Mouse (Mus musculus): ENCODE data around the gene Mctp1. TPM values are rescaled to one million over a fixed set of nuclear protein-coding genes. Genes with fewer than 3 reads are reported as not detected.

The Mctp1 gene
- polyA plus RNA-seq, 1 experiment from 2014 or later = 4.0 TPM

- Histone ChIP-seq H3K4me1 (ENCODE audit: control insufficient read depth, insufficient read depth, low read length) (no peaks in the 10 kb centered on the region), H3K36me3 (ENCODE audit: control insufficient read depth, insufficient read depth, low read length) (no peaks in the 10 kb centered on the region), H3K9me3 (replicated peaks; ENCODE audit: control insufficient read depth, low read length) (no peaks in the 10 kb centered on the region), H3K27ac (ENCODE audit: low read depth, low read length) (no peak overlapping the region), H3K4me3 (ENCODE audit: low read depth, low read length) (no peak overlapping the region), H3K4me2 (ENCODE audit: low read length) (no peak overlapping the region), H3K9ac (ENCODE audit: low read length) (no peak overlapping the region), H3K27me3 (replicated peaks; ENCODE audit: control insufficient read depth, insufficient read depth, low read length) (no peaks in the 10 kb centered on the region)
- 97% methylated on average over 1 of the region's 1 CpGs for WGBS
- ATAC-seq (no peak), DNase-seq (ENCODE audit: low spot score) (no peak)
These were observed 306.4 kb downstream of the Mctp1 start for GRCm38 (mm10) chr13:76690697-76691096.

GRCm38 (mm10) chr13:76734013-76734412 lies 349.7 kb downstream of the Mctp1 start:
- ATAC-seq = no peak
- H3K27me3 ChIP-seq (replicated peaks; ENCODE audit: control insufficient read depth, insufficient read depth, low read length) = no peaks in the 10 kb centered on the region
- H3K4me2 ChIP-seq (ENCODE audit: low read length) = no peak overlapping the region
- H3K9me3 ChIP-seq (replicated peaks; ENCODE audit: control insufficient read depth, low read length) = no peaks in the 10 kb centered on the region
- no peaks in the 10 kb centered on the region for H3K4me1 ChIP-seq (ENCODE audit: control insufficient read depth, insufficient read depth, low read length)
- no peak for DNase-seq (ENCODE audit: low spot score)
- no peak overlapping the region for H3K4me3 ChIP-seq (ENCODE audit: low read depth, low read length)
- H3K27ac ChIP-seq (ENCODE audit: low read depth, low read length) = no peak overlapping the region
- no peaks in the 10 kb centered on the region for H3K36me3 ChIP-seq (ENCODE audit: control insufficient read depth, insufficient read depth, low read length)
- H3K9ac ChIP-seq (ENCODE audit: low read length) = no peak overlapping the region

GRCm38 (mm10) chr13:76750663-76751429 lies 366.5 kb downstream of the Mctp1 start:
- no peaks in the 10 kb centered on the region for H3K9me3 ChIP-seq (replicated peaks; ENCODE audit: control insufficient read depth, low read length)
- H3K9ac ChIP-seq (ENCODE audit: low read length) = no peak overlapping the region
- WGBS = 79% methylated on average over 4 of the region's 4 CpGs
- H3K36me3 ChIP-seq (ENCODE audit: control insufficient read depth, insufficient read depth, low read length) = no peaks in the 10 kb centered on the region
- no peak overlapping the region for H3K4me3 ChIP-seq (ENCODE audit: low read depth, low read length)
- H3K4me1 ChIP-seq (ENCODE audit: control insufficient read depth, insufficient read depth, low read length) = no peaks in the 10 kb centered on the region
- H3K4me2 ChIP-seq (ENCODE audit: low read length) = no peak overlapping the region
- H3K27ac ChIP-seq (ENCODE audit: low read depth, low read length) = no peak overlapping the region
- ATAC-seq = no peak
- no peak for DNase-seq (ENCODE audit: low spot score)
- no peaks in the 10 kb centered on the region for H3K27me3 ChIP-seq (replicated peaks; ENCODE audit: control insufficient read depth, insufficient read depth, low read length)

GRCm38 (mm10) chr13:76759832-76760490 lies 375.6 kb downstream of the Mctp1 start:
- Histone ChIP-seq H3K9me3 (replicated peaks; ENCODE audit: control insufficient read depth, low read length) (no peaks in the 10 kb centered on the region), H3K4me2 (ENCODE audit: low read length) (no peak overlapping the region), H3K36me3 (ENCODE audit: control insufficient read depth, insufficient read depth, low read length) (no peaks in the 10 kb centered on the region), H3K9ac (ENCODE audit: low read length) (no peak overlapping the region), H3K27me3 (replicated peaks; ENCODE audit: control insufficient read depth, insufficient read depth, low read length) (no peaks in the 10 kb centered on the region), H3K4me3 (ENCODE audit: low read depth, low read length) (no peak overlapping the region), H3K27ac (ENCODE audit: low read depth, low read length) (no peak overlapping the region), H3K4me1 (ENCODE audit: control insufficient read depth, insufficient read depth, low read length) (no peaks in the 10 kb centered on the region)
- DNase-seq (ENCODE audit: low spot score) (peak; percentile 81), ATAC-seq (peak; percentile 78)
- 37% methylated on average over 6 of the region's 6 CpGs for WGBS

- Histone ChIP-seq H3K9ac (ENCODE audit: low read length) (no peak overlapping the region), H3K4me1 (ENCODE audit: control insufficient read depth, insufficient read depth, low read length) (0 out of 2 replicates have a peak, but pooled peaks cover 3% of the 10 kb centered on the region), H3K4me3 (ENCODE audit: low read depth, low read length) (no peak overlapping the region), H3K27ac (ENCODE audit: low read depth, low read length) (no peak overlapping the region), H3K4me2 (ENCODE audit: low read length) (no peak overlapping the region), H3K27me3 (replicated peaks; ENCODE audit: control insufficient read depth, insufficient read depth, low read length) (no peaks in the 10 kb centered on the region), H3K9me3 (replicated peaks; ENCODE audit: control insufficient read depth, low read length) (no peaks in the 10 kb centered on the region), H3K36me3 (ENCODE audit: control insufficient read depth, insufficient read depth, low read length) (no peaks in the 10 kb centered on the region)
- peak; percentile 50 for DNase-seq (ENCODE audit: low spot score)
- 53% methylated on average over 1 of the region's 1 CpGs for WGBS
- ATAC-seq = no peak
These were observed 415.3 kb downstream of the Mctp1 start for GRCm38 (mm10) chr13:76799662-76800061.

GRCm38 (mm10) chr13:76801126-76801632 lies 416.8 kb downstream of the Mctp1 start:
- no peak overlapping the region for H3K9ac ChIP-seq (ENCODE audit: low read length)
- H3K4me3 ChIP-seq (ENCODE audit: low read depth, low read length) = no peak overlapping the region
- no peak overlapping the region for H3K4me2 ChIP-seq (ENCODE audit: low read length)
- no peaks in the 10 kb centered on the region for H3K36me3 ChIP-seq (ENCODE audit: control insufficient read depth, insufficient read depth, low read length)
- no peak overlapping the region for H3K27ac ChIP-seq (ENCODE audit: low read depth, low read length)
- 0 out of 2 replicates have a peak, but pooled peaks cover 3% of the 10 kb centered on the region for H3K4me1 ChIP-seq (ENCODE audit: control insufficient read depth, insufficient read depth, low read length)
- 86% methylated on average over 6 of the region's 6 CpGs for WGBS
- H3K9me3 ChIP-seq (replicated peaks; ENCODE audit: control insufficient read depth, low read length) = no peaks in the 10 kb centered on the region
- DNase-seq (ENCODE audit: low spot score) = no peak
- H3K27me3 ChIP-seq (replicated peaks; ENCODE audit: control insufficient read depth, insufficient read depth, low read length) = no peaks in the 10 kb centered on the region
- ATAC-seq = no peak

- ATAC-seq = peak; percentile 92
- Histone ChIP-seq H3K9ac (ENCODE audit: low read length) (no peak overlapping the region), H3K4me2 (ENCODE audit: low read length) (no peak overlapping the region), H3K9me3 (replicated peaks; ENCODE audit: control insufficient read depth, low read length) (no peaks in the 10 kb centered on the region), H3K27ac (ENCODE audit: low read depth, low read length) (peak overlapping the region; percentile 64), H3K36me3 (ENCODE audit: control insufficient read depth, insufficient read depth, low read length) (no peaks in the 10 kb centered on the region), H3K27me3 (replicated peaks; ENCODE audit: control insufficient read depth, insufficient read depth, low read length) (no peaks in the 10 kb centered on the region), H3K4me1 (ENCODE audit: control insufficient read depth, insufficient read depth, low read length) (0 out of 2 replicates have a peak, but pooled peaks cover 3% of the 10 kb centered on the region), H3K4me3 (ENCODE audit: low read depth, low read length) (no peak overlapping the region)
- DNase-seq (ENCODE audit: low spot score) = peak; percentile 85
- WGBS = 42% methylated on average over 3 of the region's 3 CpGs
These were observed 417.9 kb downstream of the Mctp1 start for GRCm38 (mm10) chr13:76802051-76802728.

- no peaks in the 10 kb centered on the region for H3K36me3 ChIP-seq (ENCODE audit: control insufficient read depth, insufficient read depth, low read length)
- no peak overlapping the region for H3K9ac ChIP-seq (ENCODE audit: low read length)
- WGBS = 85% methylated on average over 9 of the region's 9 CpGs
- no peaks in the 10 kb centered on the region for H3K27me3 ChIP-seq (replicated peaks; ENCODE audit: control insufficient read depth, insufficient read depth, low read length)
- 0 out of 2 replicates have a peak, but pooled peaks cover 3% of the 10 kb centered on the region for H3K4me1 ChIP-seq (ENCODE audit: control insufficient read depth, insufficient read depth, low read length)
- H3K4me2 ChIP-seq (ENCODE audit: low read length) = no peak overlapping the region
- H3K27ac ChIP-seq (ENCODE audit: low read depth, low read length) = no peak overlapping the region
- no peaks in the 10 kb centered on the region for H3K9me3 ChIP-seq (replicated peaks; ENCODE audit: control insufficient read depth, low read length)
- ATAC-seq (no peak), DNase-seq (ENCODE audit: low spot score) (no peak)
- no peak overlapping the region for H3K4me3 ChIP-seq (ENCODE audit: low read depth, low read length)
These were observed 418.6 kb downstream of the Mctp1 start for GRCm38 (mm10) chr13:76802926-76803325.

Measured in forebrain, embryonic 14.5 days (tissue).